Mouse (Mus musculus) heart, embryonic 14.5 days (tissue): ENCODE results near the gene Smim20. TPM values are rescaled to one million over a fixed set of nuclear protein-coding genes. Genes with fewer than 3 reads are reported as not detected.

Experiments used
- ATAC-seq: fragments of 200-750 bp; cut with Nextera tagmentation; 2 replicates; pipeline ENCODE4 v1.8.0; 2017; ENCODE audit warnings: low read depth, moderate TSS enrichment; ENCODE audit not compliant: insufficient number of reproducible peaks, insufficient read depth, low FRiP score
- H3K27ac ChIP-seq, 2 experiments: fragments of 200-500 bp in 1 of 2; fragments of 300-500 bp in 1 of 2; sonication (generic) in 1 of 2; replicated peaks in 1 of 2; 2 replicates each; pipeline ENCODE4 v1.5.1; 2012 to 2014; ENCODE audit warnings: low read depth in 2 of 2, low read length in 2 of 2, control low read depth in 1 of 2, mild to moderate bottlenecking in 1 of 2, mixed read lengths in 1 of 2; ENCODE audit not compliant: control insufficient read depth in 1 of 2, insufficient read depth in 1 of 2
- H3K27me3 ChIP-seq: fragments of 300-500 bp; sonication (generic); 2 replicates; pipeline ENCODE4 v1.6.1; 2014; ENCODE audit warnings: mild to moderate bottlenecking, low read length, control low read depth; ENCODE audit not compliant: control insufficient read depth, insufficient read depth
- H3K36me3 ChIP-seq: fragments of 300-500 bp; sonication (generic); 2 replicates; pipeline ENCODE4 v1.6.1; 2014; ENCODE audit warnings: mild to moderate bottlenecking, control low read depth, low read length, mixed read lengths; ENCODE audit not compliant: control insufficient read depth, insufficient read depth
- H3K4me1 ChIP-seq, 2 experiments: fragments of 200-500 bp in 1 of 2; fragments of 300-500 bp in 1 of 2; sonication (generic) in 1 of 2; 2 replicates each; pipeline ENCODE4 v1.6.1; 2012 to 2014; ENCODE audit warnings: low read length in 2 of 2, control low read depth in 1 of 2, mixed read lengths in 1 of 2; ENCODE audit not compliant: control insufficient read depth in 2 of 2, insufficient read depth in 2 of 2
- H3K4me2 ChIP-seq: fragments of 300-500 bp; sonication (generic); 2 replicates; pipeline ENCODE4 v1.6.1; 2014; ENCODE audit warnings: mild to moderate bottlenecking, low read length
- H3K4me3 ChIP-seq, 2 experiments: fragments of 200-500 bp in 1 of 2; fragments of 300-500 bp in 1 of 2; sonication (generic) in 1 of 2; 2 replicates each; pipeline ENCODE4 v1.5.1; 2012 to 2014; ENCODE audit warnings: low read length in 2 of 2, mild to moderate bottlenecking in 2 of 2, control low read depth in 1 of 2, low read depth in 1 of 2, moderate library complexity in 1 of 2; ENCODE audit not compliant: control insufficient read depth in 1 of 2, insufficient read depth in 1 of 2
- H3K9ac ChIP-seq: fragments of 300-500 bp; sonication (generic); 2 replicates; pipeline ENCODE4 v1.6.1; 2014; ENCODE audit warnings: mild to moderate bottlenecking, low read length
- H3K9me3 ChIP-seq: fragments of 300-500 bp; sonication (generic); 2 replicates; pipeline ENCODE4 v1.6.1; 2016; ENCODE audit warnings: low read length, control low read depth; ENCODE audit not compliant: control insufficient read depth
- WGBS: fragments of 180-500 bp; shearing (Covaris S2); extraction: QIAGEN DNeasy Blood & Tissue Kit; methylation state at CpG from one replicate; pipeline ENCODE4 v1.1.7; 2014; 5-methylcytosine and 5-hydroxymethylcytosine counted together
- polyA plus RNA-seq: library from polyadenylated mRNA; unstranded; fragments of >200 nt; fragmentation: Nextera tagmentation; extraction: Ambion mirVana; gene quantifications from 2 replicates; pipeline ENCODE4 v1.2.1, GENCODE M21; 2014

The Smim20 gene
- polyA plus RNA-seq, 1 experiment from 2014 or later: 239 TPM

- H3K27me3 ChIP-seq: no peaks in the 10 kb centered on the region
- H3K36me3 ChIP-seq: peaks cover 41% of the 10 kb centered on the region
- no peak for ATAC-seq
- peaks cover 28 to 57% of the 10 kb centered on the region in 2 experiments for H3K4me1 ChIP-seq
- H3K4me2 ChIP-seq: no peak overlapping the region
- H3K9ac ChIP-seq: no peak overlapping the region
- no peaks in the 10 kb centered on the region for H3K9me3 ChIP-seq
- peak overlapping the region; percentile 26 to 43; a peak in 3 of 4 replicates for H3K27ac ChIP-seq
- WGBS: 45% methylated on average over 5 of the region's 5 CpGs
- no peak overlapping the region for H3K4me3 ChIP-seq
These were observed 8.0 kb downstream of the Smim20 start for GRCm38 (mm10) chr5:53274811-53275355.

DNA sequence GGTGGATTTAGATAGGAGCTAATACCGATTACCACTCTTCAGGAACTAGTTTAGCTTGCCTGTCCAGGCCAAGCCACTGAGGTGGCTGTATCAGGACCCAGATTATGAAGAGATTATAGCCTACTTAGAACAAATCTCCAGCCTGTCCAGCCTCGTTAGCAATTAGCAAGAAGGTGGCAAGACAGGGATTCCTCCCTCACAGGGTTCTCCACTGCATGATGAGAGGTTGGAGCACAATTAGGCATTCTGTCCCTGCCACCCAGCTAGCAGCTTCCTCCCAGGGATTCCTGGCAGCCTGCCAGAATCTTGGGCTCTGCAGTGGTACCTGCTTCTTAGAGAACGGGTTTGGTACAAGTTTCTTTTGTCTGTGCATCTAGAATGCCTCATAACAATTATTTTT lies 8.5 kb downstream of the Smim20 start:
- Histone ChIP-seq H3K9ac (no peak overlapping the region), H3K36me3 (peaks cover 45% of the 10 kb centered on the region), H3K27ac (peak overlapping the region in 1 of 2 experiments; percentile 19; a peak in 1 of 4 replicates), H3K27me3 (no peaks in the 10 kb centered on the region), H3K4me2 (no peak overlapping the region), H3K4me1 (peaks cover 28 to 52% of the 10 kb centered on the region in 2 experiments), H3K9me3 (no peaks in the 10 kb centered on the region), H3K4me3 (no peak overlapping the region)
- 32% methylated on average over 3 of the region's 3 CpGs for WGBS
- ATAC-seq: no peak

GRCm38 (mm10) chr5:53276470-53277022 lies 9.7 kb downstream of the Smim20 start:
- Histone ChIP-seq H3K27me3 (no peaks in the 10 kb centered on the region), H3K4me2 (no peak overlapping the region), H3K36me3 (peaks cover 45% of the 10 kb centered on the region), H3K4me3 (no peak overlapping the region), H3K27ac (no peak overlapping the region), H3K9me3 (no peaks in the 10 kb centered on the region), H3K9ac (no peak overlapping the region), H3K4me1 (peaks cover 21 to 48% of the 10 kb centered on the region in 2 experiments)
- WGBS: 59% methylated on average over 5 of the region's 5 CpGs
- no peak for ATAC-seq

DNA sequence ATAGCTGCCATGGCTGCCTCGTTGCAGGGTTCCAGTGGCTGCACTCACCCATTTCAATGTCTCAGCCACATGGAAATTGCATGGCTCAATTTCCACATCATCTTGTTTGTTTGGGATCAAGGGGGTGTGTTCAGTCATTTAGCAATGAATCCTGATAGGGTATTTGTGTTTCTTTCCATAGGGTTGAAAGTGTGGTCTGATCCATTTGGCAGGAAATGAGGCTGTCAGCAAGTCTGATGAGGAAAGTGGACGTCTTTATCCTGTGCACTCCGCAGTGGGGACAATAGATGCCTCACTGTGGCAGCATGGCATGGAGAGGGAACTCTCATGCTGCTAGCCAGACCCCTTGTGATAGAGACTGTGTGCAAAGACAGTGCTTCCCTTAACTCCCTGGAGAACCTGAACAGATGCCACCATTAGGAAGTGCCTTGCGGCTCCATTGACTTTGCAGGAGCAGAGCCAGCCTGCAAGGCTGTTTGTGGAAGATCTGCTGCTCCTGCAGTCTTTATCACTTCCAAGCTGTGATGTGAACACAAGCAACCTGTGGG lies 10.9 kb downstream of the Smim20 start:
- no peak overlapping the region for H3K9ac ChIP-seq

DNA sequence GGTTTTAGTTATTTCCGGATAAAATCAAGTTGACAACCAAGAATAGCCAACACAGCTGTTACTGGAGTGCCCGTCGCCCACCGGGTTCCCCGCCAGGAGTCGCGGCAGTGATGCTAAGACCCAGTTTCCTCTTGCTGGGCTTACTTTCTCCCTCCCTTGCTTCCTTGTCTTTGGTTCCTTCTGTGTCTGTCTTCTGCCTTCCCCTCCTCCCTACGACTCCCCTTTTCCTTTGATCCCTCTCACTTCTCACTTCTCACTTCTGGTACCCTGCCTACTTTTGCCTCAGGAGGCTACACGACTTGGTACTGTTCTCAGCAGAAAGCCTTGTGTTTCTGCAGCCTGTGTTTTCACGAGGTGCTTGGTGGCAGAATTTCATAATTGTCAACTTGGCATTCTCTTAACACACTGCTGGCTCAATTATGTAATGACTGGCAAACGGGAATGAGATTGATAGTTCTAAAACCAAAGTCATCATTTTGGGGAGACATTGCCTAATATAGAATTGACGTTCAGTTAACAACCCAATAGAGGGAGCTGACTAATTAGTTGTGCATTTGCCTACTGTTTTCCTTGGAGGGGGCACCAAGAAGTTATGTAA lies 12.4 kb downstream of the Smim20 start:
- H3K27me3 ChIP-seq: no peaks in the 10 kb centered on the region
- WGBS: 73% methylated on average over 12 of the region's 12 CpGs
- no peaks in the 10 kb centered on the region for H3K9me3 ChIP-seq
- H3K27ac ChIP-seq: no peak overlapping the region
- H3K4me3 ChIP-seq: no peak overlapping the region
- ATAC-seq: no peak
- H3K4me1 ChIP-seq: peaks cover 10 to 26% of the 10 kb centered on the region in 2 experiments
- no peak overlapping the region for H3K4me2 ChIP-seq
- no peak overlapping the region for H3K9ac ChIP-seq
- H3K36me3 ChIP-seq: peaks cover 38% of the 10 kb centered on the region

More for the DNA sequence above, 10.9 kb downstream of the Smim20 start:
- no peaks in the 10 kb centered on the region for H3K27me3 ChIP-seq
- no peak overlapping the region for H3K4me2 ChIP-seq
- 54% methylated on average over 4 of the region's 4 CpGs for WGBS
- peaks cover 45% of the 10 kb centered on the region for H3K36me3 ChIP-seq
- H3K4me1 ChIP-seq: peaks cover 15 to 41% of the 10 kb centered on the region in 2 experiments
- H3K27ac ChIP-seq: no peak overlapping the region
- no peaks in the 10 kb centered on the region for H3K9me3 ChIP-seq
- H3K4me3 ChIP-seq: no peak overlapping the region
- no peak for ATAC-seq

DNA sequence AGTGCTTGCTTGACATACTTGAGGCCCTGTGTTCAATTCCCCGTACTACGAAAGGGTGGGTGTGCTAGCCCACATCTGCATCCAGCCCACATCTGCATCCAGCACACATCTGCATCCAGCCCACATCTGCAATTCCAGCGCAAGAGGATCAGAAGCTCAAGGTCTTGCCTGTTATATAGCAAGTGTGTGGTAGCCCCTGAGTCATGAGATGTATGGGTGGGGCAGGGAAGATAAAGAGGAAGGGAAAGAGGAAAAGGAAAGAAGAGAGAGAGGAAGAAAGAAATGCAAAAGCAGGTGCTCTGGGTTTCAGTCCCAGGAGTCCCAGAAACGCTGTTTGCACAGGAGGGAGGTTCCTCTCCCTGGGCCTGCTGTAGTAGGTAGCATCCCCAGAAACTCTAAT lies 15.6 kb downstream of the Smim20 start:
- Histone ChIP-seq H3K4me1 (peaks cover 3 to 8% of the 10 kb centered on the region in 2 experiments; a peak in 3 of 4 replicates), H3K9ac (no peak overlapping the region), H3K4me2 (no peak overlapping the region), H3K27ac (no peak overlapping the region), H3K36me3 (peaks cover 29% of the 10 kb centered on the region), H3K9me3 (no peaks in the 10 kb centered on the region), H3K4me3 (no peak overlapping the region), H3K27me3 (no peaks in the 10 kb centered on the region)
- no peak for ATAC-seq
- 87% methylated on average over 4 of the region's 4 CpGs for WGBS

DNA sequence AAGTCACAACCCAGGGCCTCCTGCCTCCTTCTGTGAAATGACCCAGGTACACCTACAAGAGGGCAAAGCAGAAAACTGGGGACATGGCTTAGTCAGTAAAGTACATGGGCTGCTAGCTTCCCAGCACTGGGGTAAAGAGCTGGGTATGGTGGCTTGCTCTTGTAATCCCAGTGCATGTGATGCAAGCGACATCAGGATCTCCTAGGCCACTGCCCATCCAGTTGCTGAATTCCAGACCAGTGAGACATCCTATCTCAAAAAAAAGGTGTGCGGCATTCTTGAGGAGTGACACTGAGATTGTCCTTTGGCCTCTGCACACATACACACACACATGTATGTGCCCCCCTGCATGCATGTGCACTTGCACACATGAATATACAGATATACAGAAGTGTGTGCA lies 19.5 kb downstream of the Smim20 start:
- no peak overlapping the region for H3K4me3 ChIP-seq
- no peak overlapping the region for H3K4me2 ChIP-seq
- H3K36me3 ChIP-seq: no peaks in the 10 kb centered on the region
- no peaks in the 10 kb centered on the region for H3K9me3 ChIP-seq
- no peak overlapping the region for H3K27ac ChIP-seq
- no peaks in the 10 kb centered on the region for H3K27me3 ChIP-seq
- ATAC-seq: no peak
- 63% methylated on average over 2 of the region's 2 CpGs for WGBS
- H3K4me1 ChIP-seq: peaks cover 5 to 9% of the 10 kb centered on the region in 2 experiments; a peak in 3 of 4 replicates
- H3K9ac ChIP-seq: no peak overlapping the region
